Mouse (Mus musculus): ENCODE results near the gene N4bp1. TPM values are rescaled to one million over a fixed set of nuclear protein-coding genes. Genes with fewer than 3 reads are reported as not detected.

Gene N4bp1
- polyA plus RNA-seq, 1 experiment = 35.6 TPM

DNA sequence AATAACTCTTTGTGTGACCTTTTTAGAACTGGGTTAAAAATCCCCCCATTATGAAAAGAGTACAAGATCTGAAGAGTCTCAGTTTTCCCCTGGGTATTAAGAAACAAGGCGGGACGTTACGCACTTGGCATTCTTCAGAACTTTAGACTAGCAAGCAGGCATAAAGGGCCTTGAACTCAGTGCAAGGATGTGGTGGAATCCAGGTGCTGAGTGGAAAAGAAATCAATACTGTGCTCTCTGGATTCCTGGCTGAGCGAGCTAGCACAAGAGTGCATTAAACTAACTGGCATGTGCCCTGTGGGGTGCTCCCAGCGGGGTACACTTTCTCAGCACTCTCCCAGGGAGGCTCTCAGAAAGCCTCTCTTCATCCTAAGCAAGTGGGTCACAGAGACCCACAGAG lies 122.3 kb downstream of the N4bp1 start:
- Histone ChIP-seq H3K4me1 (ENCODE audit: control insufficient read depth, insufficient read depth, low read length) (no peaks in the 10 kb centered on the region), H3K4me3 (ENCODE audit: insufficient read depth, low read length) (no peak overlapping the region), H3K27ac (ENCODE audit: insufficient read depth, low read length) (no peak overlapping the region)
- TF ChIP-seq POLR2A (IDR thresholded peaks at IDR 0.05; ENCODE audit: low read depth, low read length) = no peak
- TF ChIP-seq CTCF (IDR thresholded peaks at IDR 0.05; ENCODE audit: borderline replicate concordance, insufficient read depth, low read length) = no peak

DNA sequence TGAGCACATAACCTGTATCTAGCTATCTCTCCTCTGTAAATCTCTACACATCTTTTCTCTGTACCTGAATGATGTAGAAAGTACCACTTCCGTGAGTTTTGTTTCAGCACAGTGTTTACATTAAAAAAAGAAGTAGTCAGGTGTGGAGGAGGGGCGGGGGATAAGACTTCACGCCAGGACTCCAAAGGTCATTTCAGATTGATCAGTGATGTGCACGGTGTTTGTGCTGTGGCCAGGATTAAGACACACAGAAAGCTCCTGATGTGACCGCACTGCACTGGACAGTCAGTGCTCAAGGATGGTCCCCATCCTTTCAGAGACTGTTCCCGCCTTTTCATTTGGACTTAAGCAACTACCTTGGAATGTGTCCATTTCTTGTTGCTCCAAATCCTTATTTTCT lies 124.3 kb downstream of the N4bp1 start:
- no peak for TF ChIP-seq CTCF (IDR thresholded peaks at IDR 0.05; ENCODE audit: borderline replicate concordance, insufficient read depth, low read length)
- no peak for TF ChIP-seq POLR2A (IDR thresholded peaks at IDR 0.05; ENCODE audit: low read depth, low read length)
- Histone ChIP-seq H3K4me3 (ENCODE audit: insufficient read depth, low read length) (no peak overlapping the region), H3K27ac (ENCODE audit: insufficient read depth, low read length) (no peak overlapping the region), H3K4me1 (ENCODE audit: control insufficient read depth, insufficient read depth, low read length) (no peaks in the 10 kb centered on the region)

GRCm38 (mm10) chr8:86759090-86759491 lies 126.0 kb downstream of the N4bp1 start:
- Histone ChIP-seq H3K4me1 (ENCODE audit: control insufficient read depth, insufficient read depth, low read length) (no peaks in the 10 kb centered on the region), H3K27ac (ENCODE audit: insufficient read depth, low read length) (no peak overlapping the region), H3K4me3 (ENCODE audit: insufficient read depth, low read length) (no peak overlapping the region)
- TF ChIP-seq POLR2A (IDR thresholded peaks at IDR 0.05; ENCODE audit: low read depth, low read length) = no peak
- TF ChIP-seq CTCF (IDR thresholded peaks at IDR 0.05; ENCODE audit: borderline replicate concordance, insufficient read depth, low read length) = no peak

GRCm38 (mm10) chr8:86758651-86759050 lies 126.4 kb downstream of the N4bp1 start:
- Histone ChIP-seq H3K4me3 (ENCODE audit: insufficient read depth, low read length) (no peak overlapping the region), H3K27ac (ENCODE audit: insufficient read depth, low read length) (no peak overlapping the region), H3K4me1 (ENCODE audit: control insufficient read depth, insufficient read depth, low read length) (no peaks in the 10 kb centered on the region)
- TF ChIP-seq POLR2A (IDR thresholded peaks at IDR 0.05; ENCODE audit: low read depth, low read length) = no peak
- TF ChIP-seq CTCF (IDR thresholded peaks at IDR 0.05; ENCODE audit: borderline replicate concordance, insufficient read depth, low read length) = no peak

Other genes starting within 250 kb of the N4bp1 start
- gene Gm10638, start 139.6 kb downstream of the N4bp1 start, polyA plus RNA-seq (2011; ENCODE audit: insufficient read length, low read depth, missing spikeins) = 0.58 and 1.3 TPM in 2 replicates
- 18.0 and 23.9 TPM in 2 replicates for gene Siah1a, start 139.3 kb downstream of the N4bp1 start, polyA plus RNA-seq (2011; ENCODE audit: insufficient read length, low read depth, missing spikeins)